Mouse (Mus musculus): ENCODE measurements around the gene Cntrl. TPM values are rescaled to one million over a fixed set of nuclear protein-coding genes. Genes with fewer than 3 reads are reported as not detected.
A peak's percentile ranks its signal among the peaks of the same experiment; 100 is the strongest.

The Cntrl gene
- polyA plus RNA-seq, 1 experiment from 2014 or later = 39.0 TPM

- no peak for ATAC-seq (ENCODE audit: low FRiP score, low TSS enrichment)
- H3K4me2 ChIP-seq (replicated peaks; ENCODE audit: low read depth, low read length) = no peak overlapping the region
- 0 out of 2 replicates have a peak, but pooled peaks cover under 1% of the 10 kb centered on the region for H3K4me1 ChIP-seq (ENCODE audit: control insufficient read depth, insufficient read depth, low read length)
- H3K4me3 ChIP-seq (ENCODE audit: low read length) = no peak overlapping the region
- 64% methylated on average over 5 of the region's 5 CpGs for WGBS
- no peaks in the 10 kb centered on the region for H3K9me3 ChIP-seq (ENCODE audit: control insufficient read depth, low read length)
- no peak overlapping the region for H3K9ac ChIP-seq (ENCODE audit: low read depth, low read length)
- no peaks in the 10 kb centered on the region for H3K27me3 ChIP-seq (ENCODE audit: control insufficient read depth, insufficient read depth, low read length)
- no peaks in the 10 kb centered on the region for H3K36me3 ChIP-seq (ENCODE audit: control insufficient read depth, insufficient read depth, low read length)
- no peak overlapping the region for H3K27ac ChIP-seq (ENCODE audit: low read depth, low read length)
Observed at GRCm38 (mm10) chr2:35107984-35108635, 1.2 kb upstream of the Cntrl start.

GRCm38 (mm10) chr2:35108712-35109111, 580 bp upstream of the Cntrl start:
- ATAC-seq (ENCODE audit: low FRiP score, low TSS enrichment) = peak; percentile 30; the same call in 1 of the 2 replicates
- Histone ChIP-seq H3K4me1 (ENCODE audit: control insufficient read depth, insufficient read depth, low read length) (no peaks in the 10 kb centered on the region), H3K27me3 (ENCODE audit: control insufficient read depth, insufficient read depth, low read length) (no peaks in the 10 kb centered on the region), H3K36me3 (ENCODE audit: control insufficient read depth, insufficient read depth, low read length) (no peaks in the 10 kb centered on the region), H3K4me2 (replicated peaks; ENCODE audit: low read depth, low read length) (peak overlapping the region; percentile 77), H3K9me3 (ENCODE audit: control insufficient read depth, low read length) (no peaks in the 10 kb centered on the region), H3K9ac (ENCODE audit: low read depth, low read length) (peak overlapping the region; percentile 84), H3K4me3 (ENCODE audit: low read length) (peak overlapping the region; percentile 82), H3K27ac (ENCODE audit: low read depth, low read length) (peak overlapping the region; percentile 90)
- 28% methylated on average over 3 of the region's 3 CpGs for WGBS

- WGBS = 2% methylated on average over 13 of the region's 13 CpGs
- peak overlapping the region; percentile 84 for H3K9ac ChIP-seq (ENCODE audit: low read depth, low read length)
- peak overlapping the region; percentile 82 for H3K4me3 ChIP-seq (ENCODE audit: low read length)
- 0 out of 2 replicates have a peak, but pooled peaks cover 4% of the 10 kb centered on the region for H3K36me3 ChIP-seq (ENCODE audit: control insufficient read depth, insufficient read depth, low read length)
- H3K27me3 ChIP-seq (ENCODE audit: control insufficient read depth, insufficient read depth, low read length) = no peaks in the 10 kb centered on the region
- no peaks in the 10 kb centered on the region for H3K9me3 ChIP-seq (ENCODE audit: control insufficient read depth, low read length)
- H3K27ac ChIP-seq (ENCODE audit: low read depth, low read length) = no peak overlapping the region
- H3K4me1 ChIP-seq (ENCODE audit: control insufficient read depth, insufficient read depth, low read length) = no peaks in the 10 kb centered on the region
- ATAC-seq (ENCODE audit: low FRiP score, low TSS enrichment) = no peak
- H3K4me2 ChIP-seq (replicated peaks; ENCODE audit: low read depth, low read length) = peak overlapping the region; percentile 77
Observed at GRCm38 (mm10) chr2:35109924-35110304, 622 bp downstream of the Cntrl start.

GRCm38 (mm10) chr2:35110521-35110920, 1.2 kb downstream of the Cntrl start:
- no peaks in the 10 kb centered on the region for H3K9me3 ChIP-seq (ENCODE audit: control insufficient read depth, low read length)

GRCm38 (mm10) chr2:35124716-35125115, 15.4 kb downstream of the Cntrl start:
- Histone ChIP-seq H3K36me3 (ENCODE audit: control insufficient read depth, insufficient read depth, low read length) (peaks cover 30% of the 10 kb centered on the region), H3K4me3 (ENCODE audit: low read length) (no peak overlapping the region), H3K9ac (ENCODE audit: low read depth, low read length) (no peak overlapping the region), H3K27ac (ENCODE audit: low read depth, low read length) (no peak overlapping the region), H3K9me3 (ENCODE audit: control insufficient read depth, low read length) (no peaks in the 10 kb centered on the region), H3K27me3 (ENCODE audit: control insufficient read depth, insufficient read depth, low read length) (no peaks in the 10 kb centered on the region), H3K4me1 (ENCODE audit: control insufficient read depth, insufficient read depth, low read length) (no peaks in the 10 kb centered on the region), H3K4me2 (replicated peaks; ENCODE audit: low read depth, low read length) (no peak overlapping the region)
- 77% methylated on average over 7 of the region's 7 CpGs for WGBS
- ATAC-seq (ENCODE audit: low FRiP score, low TSS enrichment) = no peak

More at GRCm38 (mm10) chr2:35110521-35110920, 1.2 kb downstream of the Cntrl start:
- Histone ChIP-seq H3K36me3 (ENCODE audit: control insufficient read depth, insufficient read depth, low read length) (0 out of 2 replicates have a peak, but pooled peaks cover 4% of the 10 kb centered on the region), H3K4me1 (ENCODE audit: control insufficient read depth, insufficient read depth, low read length) (no peaks in the 10 kb centered on the region), H3K4me3 (ENCODE audit: low read length) (no peak overlapping the region), H3K27ac (ENCODE audit: low read depth, low read length) (no peak overlapping the region), H3K9ac (ENCODE audit: low read depth, low read length) (no peak overlapping the region), H3K4me2 (replicated peaks; ENCODE audit: low read depth, low read length) (no peak overlapping the region), H3K27me3 (ENCODE audit: control insufficient read depth, insufficient read depth, low read length) (no peaks in the 10 kb centered on the region)
- WGBS = 85% methylated on average over 2 of the region's 2 CpGs
- ATAC-seq (ENCODE audit: low FRiP score, low TSS enrichment) = no peak

GRCm38 (mm10) chr2:35131491-35131890, 22.2 kb downstream of the Cntrl start:
- Histone ChIP-seq H3K4me1 (ENCODE audit: control insufficient read depth, insufficient read depth, low read length) (peaks cover 4% of the 10 kb centered on the region; the same call in 1 of the 2 replicates), H3K27me3 (ENCODE audit: control insufficient read depth, insufficient read depth, low read length) (no peaks in the 10 kb centered on the region), H3K9ac (ENCODE audit: low read depth, low read length) (no peak overlapping the region), H3K9me3 (ENCODE audit: control insufficient read depth, low read length) (no peaks in the 10 kb centered on the region), H3K27ac (ENCODE audit: low read depth, low read length) (no peak overlapping the region), H3K4me3 (ENCODE audit: low read length) (no peak overlapping the region), H3K36me3 (ENCODE audit: control insufficient read depth, insufficient read depth, low read length) (peaks cover 26% of the 10 kb centered on the region), H3K4me2 (replicated peaks; ENCODE audit: low read depth, low read length) (peak overlapping the region; percentile 51)
- ATAC-seq (ENCODE audit: low FRiP score, low TSS enrichment) = 0 out of 2 replicates have a peak, but pooled peaks have one; percentile 47

- Histone ChIP-seq H3K36me3 (ENCODE audit: control insufficient read depth, insufficient read depth, low read length) (peaks cover 32% of the 10 kb centered on the region), H3K9me3 (ENCODE audit: control insufficient read depth, low read length) (no peaks in the 10 kb centered on the region), H3K4me1 (ENCODE audit: control insufficient read depth, insufficient read depth, low read length) (peaks cover 4% of the 10 kb centered on the region; the same call in 1 of the 2 replicates), H3K4me3 (ENCODE audit: low read length) (peak overlapping the region; percentile 50), H3K4me2 (replicated peaks; ENCODE audit: low read depth, low read length) (peak overlapping the region; percentile 51), H3K9ac (ENCODE audit: low read depth, low read length) (peak overlapping the region; percentile 62), H3K27me3 (ENCODE audit: control insufficient read depth, insufficient read depth, low read length) (no peaks in the 10 kb centered on the region), H3K27ac (ENCODE audit: low read depth, low read length) (peak overlapping the region; percentile 81)
- ATAC-seq (ENCODE audit: low FRiP score, low TSS enrichment) = peak; percentile 99
- WGBS = 0% methylated on average over 21 of the region's 21 CpGs
Observed at GRCm38 (mm10) chr2:35131991-35132661, 22.8 kb downstream of the Cntrl start.

- no peaks in the 10 kb centered on the region for H3K27me3 ChIP-seq (ENCODE audit: control insufficient read depth, insufficient read depth, low read length)
- H3K27ac ChIP-seq (ENCODE audit: low read depth, low read length) = peak overlapping the region; percentile 81
- H3K9ac ChIP-seq (ENCODE audit: low read depth, low read length) = peak overlapping the region; percentile 62
- WGBS = 3% methylated on average over 5 of the region's 5 CpGs
- no peaks in the 10 kb centered on the region for H3K9me3 ChIP-seq (ENCODE audit: control insufficient read depth, low read length)
- H3K4me1 ChIP-seq (ENCODE audit: control insufficient read depth, insufficient read depth, low read length) = peaks cover 4% of the 10 kb centered on the region; the same call in 1 of the 2 replicates
- ATAC-seq (ENCODE audit: low FRiP score, low TSS enrichment) = no peak
- H3K4me2 ChIP-seq (replicated peaks; ENCODE audit: low read depth, low read length) = peak overlapping the region; percentile 51
- H3K4me3 ChIP-seq (ENCODE audit: low read length) = peak overlapping the region; percentile 50
- peaks cover 35% of the 10 kb centered on the region for H3K36me3 ChIP-seq (ENCODE audit: control insufficient read depth, insufficient read depth, low read length)
Observed at GRCm38 (mm10) chr2:35132662-35133055, 23.4 kb downstream of the Cntrl start.

- H3K9me3 ChIP-seq (ENCODE audit: control insufficient read depth, low read length) = no peaks in the 10 kb centered on the region
- WGBS = 88% methylated on average over 5 of the region's 5 CpGs
- H3K4me1 ChIP-seq (ENCODE audit: control insufficient read depth, insufficient read depth, low read length) = peaks cover 4% of the 10 kb centered on the region; the same call in 1 of the 2 replicates
- H3K9ac ChIP-seq (ENCODE audit: low read depth, low read length) = no peak overlapping the region
- H3K27ac ChIP-seq (ENCODE audit: low read depth, low read length) = no peak overlapping the region
- H3K27me3 ChIP-seq (ENCODE audit: control insufficient read depth, insufficient read depth, low read length) = no peaks in the 10 kb centered on the region
- no peak overlapping the region for H3K4me3 ChIP-seq (ENCODE audit: low read length)
- ATAC-seq (ENCODE audit: low FRiP score, low TSS enrichment) = no peak
- H3K36me3 ChIP-seq (ENCODE audit: control insufficient read depth, insufficient read depth, low read length) = peaks cover 37% of the 10 kb centered on the region
- H3K4me2 ChIP-seq (replicated peaks; ENCODE audit: low read depth, low read length) = no peak overlapping the region
Observed at GRCm38 (mm10) chr2:35133891-35134290, 24.6 kb downstream of the Cntrl start.
